Mouse (Mus musculus) heart, postnatal 0 days (tissue): ENCODE data around the gene 9930104L06Rik. TPM values are rescaled to one million over a fixed set of nuclear protein-coding genes. Genes with fewer than 3 reads are reported as not detected.

Source experiments
- ATAC-seq: fragments of 200-750 bp; cut with Nextera tagmentation; 2 replicates; pipeline ENCODE4 v1.8.0; 2017; ENCODE audit warnings: low read depth, moderate number of reproducible peaks, moderate library complexity; ENCODE audit not compliant: insufficient read depth
- DNase-seq: peaks from one replicate; pipeline ENCODE4 v3.0.0-alpha.2; 2016; ENCODE audit warnings: low spot score
- H3K27ac ChIP-seq: fragments of 300-500 bp; sonication (generic); 2 replicates; pipeline ENCODE4 v1.5.1; 2014; ENCODE audit warnings: low read depth, mild to moderate bottlenecking
- H3K27me3 ChIP-seq: fragments of 300-500 bp; sonication (generic); 2 replicates; pipeline ENCODE4 v1.6.1; 2014; ENCODE audit warnings: low read length, mixed read lengths; ENCODE audit not compliant: control insufficient read depth, insufficient read depth
- H3K36me3 ChIP-seq: fragments of 300-500 bp; sonication (generic); replicated peaks from 2 replicates; pipeline ENCODE4 v1.6.1; 2014; ENCODE audit warnings: low read length, mixed read lengths; ENCODE audit not compliant: control insufficient read depth, insufficient read depth
- H3K4me1 ChIP-seq: fragments of 300-500 bp; sonication (generic); 2 replicates; pipeline ENCODE4 v1.6.1; 2014; ENCODE audit warnings: antibody characterized with exemption; ENCODE audit not compliant: control insufficient read depth, insufficient read depth
- H3K4me2 ChIP-seq: fragments of 300-500 bp; sonication (generic); 2 replicates; pipeline ENCODE4 v1.6.1; 2014; ENCODE audit warnings: low read depth, mild to moderate bottlenecking, low read length, moderate library complexity
- H3K4me3 ChIP-seq: fragments of 300-500 bp; sonication (generic); 2 replicates; pipeline ENCODE4 v1.5.1; 2014; ENCODE audit warnings: low read depth, low read length
- H3K9ac ChIP-seq: fragments of 300-500 bp; sonication (generic); replicated peaks from 2 replicates; pipeline ENCODE4 v1.6.1; 2014; ENCODE audit warnings: low read depth, low read length, mixed read lengths
- H3K9me3 ChIP-seq: fragments of 300-500 bp; sonication (generic); replicated peaks from 2 replicates; pipeline ENCODE4 v1.6.1; 2016; ENCODE audit warnings: low read length; ENCODE audit not compliant: control insufficient read depth
- CTCF ChIP-seq: IDR thresholded peaks from 2 replicates; pipeline ENCODE4 v1.5.1; 2016; ENCODE audit warnings: antibody characterized with exemption, control low read depth, low read depth
- EP300 ChIP-seq: IDR thresholded peaks from 2 replicates; pipeline ENCODE4 v1.6.1; 2016; ENCODE audit warnings: antibody characterized with exemption, low read depth
- WGBS: fragments of 180-500 bp; shearing (Covaris S2); extraction: QIAGEN DNeasy Blood & Tissue Kit; methylation state at CpG from one replicate; pipeline ENCODE4 v1.1.7; 2014; 5-methylcytosine and 5-hydroxymethylcytosine counted together
- polyA plus RNA-seq: library from polyadenylated mRNA; unstranded; fragments of >200 nt; fragmentation: Nextera tagmentation; extraction: Ambion mirVana; gene quantifications from 2 replicates; pipeline ENCODE4 v1.2.1, GENCODE M21; 2015
- total RNA-seq: library from RNA; depleted of rRNA; stranded (reverse); fragments of >200 nt; gene quantifications from 2 replicates; pipeline ENCODE4 v1.2.3, GENCODE M21; 2014; ENCODE audit warnings: low replicate concordance

The 9930104L06Rik gene
- total and polyA plus RNA-seq, 2 experiments from 2014 or later = 7.1 to 18.7 TPM

- Histone ChIP-seq H3K4me3 (no peak overlapping the region), H3K36me3 (no peaks in the 10 kb centered on the region), H3K27me3 (peaks cover 80% of the 10 kb centered on the region), H3K9me3 (no peaks in the 10 kb centered on the region), H3K4me2 (no peak overlapping the region), H3K9ac (no peak overlapping the region), H3K4me1 (peaks cover 5% of the 10 kb centered on the region; the same call in 1 of the 2 replicates), H3K27ac (no peak overlapping the region)
- DNase-seq = no peak
- WGBS = 13% methylated on average over 18 of the region's 18 CpGs
- ATAC-seq = no peak
- no peak for TF ChIP-seq EP300
- TF ChIP-seq CTCF = no peak
Measured at GRCm38 (mm10) chr4:124984871-124985670, 48.2 kb downstream of the 9930104L06Rik start.

GRCm38 (mm10) chr4:124985671-124986602, 49.1 kb downstream of the 9930104L06Rik start, which contains the start of gene Rspo1:
Rspo1 (plus strand) TSS chr4:124986430.
- ATAC-seq (no peak), DNase-seq (no peak)
- Histone ChIP-seq H3K27me3 (peaks cover 88% of the 10 kb centered on the region), H3K4me2 (peak within 1 kb of the TSS; percentile 54), H3K4me3 (peak within 1 kb of the TSS; percentile 41), H3K36me3 (no peaks in the 10 kb centered on the region), H3K4me1 (peaks cover 5% of the 10 kb centered on the region; the same call in 1 of the 2 replicates), H3K9me3 (no peaks in the 10 kb centered on the region), H3K9ac (no peak within 1 kb of the TSS), H3K27ac (no peak within 1 kb of the TSS)
- no peak for TF ChIP-seq EP300
- no peak for TF ChIP-seq CTCF
- whole genome bisulfite sequencing = under 1% methylated on average over 48 of the region's 62 CpGs

- Histone ChIP-seq H3K27ac (no peak overlapping the region), H3K36me3 (no peaks in the 10 kb centered on the region), H3K9ac (no peak overlapping the region), H3K4me2 (peak overlapping the region; percentile 54), H3K27me3 (peaks cover 98% of the 10 kb centered on the region), H3K4me3 (peak overlapping the region; percentile 41), H3K9me3 (no peaks in the 10 kb centered on the region), H3K4me1 (peaks cover 5% of the 10 kb centered on the region; the same call in 1 of the 2 replicates)
- WGBS = 3% methylated on average over 51 of the region's 51 CpGs
- DNase-seq = no peak
- TF ChIP-seq EP300 (no peak), CTCF (no peak)
- no peak for ATAC-seq
Measured at GRCm38 (mm10) chr4:124986739-124987710, 50.2 kb downstream of the 9930104L06Rik start.

GRCm38 (mm10) chr4:124987711-124988097, 50.9 kb downstream of the 9930104L06Rik start:
- DNase-seq = no peak
- Histone ChIP-seq H3K4me2 (no peak overlapping the region), H3K9ac (no peak overlapping the region), H3K36me3 (no peaks in the 10 kb centered on the region), H3K27ac (no peak overlapping the region), H3K4me1 (peaks cover 5% of the 10 kb centered on the region; the same call in 1 of the 2 replicates), H3K27me3 (peaks cover 93% of the 10 kb centered on the region), H3K4me3 (no peak overlapping the region), H3K9me3 (no peaks in the 10 kb centered on the region)
- WGBS = 9% methylated on average over 10 of the region's 10 CpGs
- ATAC-seq = no peak
- no peak for TF ChIP-seq CTCF
- no peak for TF ChIP-seq EP300

- Histone ChIP-seq H3K27ac (no peak overlapping the region), H3K9ac (no peak overlapping the region), H3K36me3 (no peaks in the 10 kb centered on the region), H3K4me2 (no peak overlapping the region), H3K27me3 (peaks cover 89% of the 10 kb centered on the region), H3K4me3 (no peak overlapping the region), H3K4me1 (peaks cover 5% of the 10 kb centered on the region; the same call in 1 of the 2 replicates), H3K9me3 (no peaks in the 10 kb centered on the region)
- DNase-seq = no peak
- TF ChIP-seq CTCF = no peak
- no peak for TF ChIP-seq EP300
- 11% methylated on average over 9 of the region's 9 CpGs for WGBS
- ATAC-seq = no peak; the same call in 1 of the 2 replicates
Measured at GRCm38 (mm10) chr4:124988382-124988781, 51.5 kb downstream of the 9930104L06Rik start.
